Mouse (Mus musculus): ENCODE data around the gene 4930556J24Rik. TPM values are rescaled to one million over a fixed set of nuclear protein-coding genes. Genes with fewer than 3 reads are reported as not detected.

Gene 4930556J24Rik
- total RNA-seq, 1 experiment = 0.76 TPM

GRCm38 (mm10) chr11:3900296-3900695, 76.3 kb downstream of the 4930556J24Rik start:
- TF ChIP-seq CHD2 (IDR thresholded peaks at IDR 0.05; ENCODE audit: low read depth, low read length) = no peak
- TF ChIP-seq MAFK (IDR thresholded peaks at IDR 0.05; ENCODE audit: insufficient read depth, low read depth, low read length) = no peak
- no peak for TF ChIP-seq HCFC1 (IDR thresholded peaks at IDR 0.05; ENCODE audit: borderline replicate concordance, insufficient read depth, low read length)
- TF ChIP-seq ZC3H11A (IDR thresholded peaks at IDR 0.05; ENCODE audit: borderline replicate concordance, low read depth, low read length) = no peak
- TF ChIP-seq ZNF384 (IDR thresholded peaks at IDR 0.05; ENCODE audit: low read depth, low read length) = no peak
- no peak for DNase-seq (ENCODE audit: low read depth, low spot score)

GRCm38 (mm10) chr11:3895933-3896332, 80.6 kb downstream of the 4930556J24Rik start:
- Histone ChIP-seq H3K4me3 (ENCODE audit: insufficient read depth in 1 of 2, low read depth in 1 of 2, low read length in 2 of 2, poor library complexity in 1 of 2, severe bottlenecking in 1 of 2) (no peak overlapping the region), H3K9me3 (ENCODE audit: control insufficient read depth, insufficient read depth, low read depth, low read length) (no peaks in the 10 kb centered on the region), H3K9ac (ENCODE audit: insufficient read depth, low read depth, low read length, poor library complexity, severe bottlenecking) (no peak overlapping the region), H3K4me1 (ENCODE audit: control insufficient read depth in 2 of 2, insufficient read depth in 2 of 2, low read length in 2 of 2, poor library complexity in 1 of 2) (no peaks in the 10 kb centered on the region), H3K36me3 (ENCODE audit: control insufficient read depth, insufficient read depth, low read length, poor library complexity, severe bottlenecking) (peaks cover 3% of the 10 kb centered on the region; the same call in 1 of the 2 replicates), H3K27ac (ENCODE audit: insufficient read depth, low read depth, low read length, poor library complexity, severe bottlenecking) (no peak overlapping the region)
- no peak for DNase-seq (ENCODE audit: low read depth, low spot score)
- TF ChIP-seq CHD2 (IDR thresholded peaks at IDR 0.05; ENCODE audit: low read depth, low read length) (no peak), ZC3H11A (IDR thresholded peaks at IDR 0.05; ENCODE audit: borderline replicate concordance, low read depth, low read length) (no peak), ZNF384 (IDR thresholded peaks at IDR 0.05; ENCODE audit: low read depth, low read length) (no peak), HCFC1 (IDR thresholded peaks at IDR 0.05; ENCODE audit: borderline replicate concordance, insufficient read depth, low read length) (no peak), MAFK (IDR thresholded peaks at IDR 0.05; ENCODE audit: insufficient read depth, low read depth, low read length) (no peak)
- in situ Hi-C loops (cut with MboI; ENCODE audit: low sequenced_read_pairs in 2 of 2, unreplicated experiment in 2 of 2) = no loop called here

More at GRCm38 (mm10) chr11:3900296-3900695, 76.3 kb downstream of the 4930556J24Rik start:
- Histone ChIP-seq H3K4me3 (ENCODE audit: insufficient read depth in 1 of 2, low read depth in 1 of 2, low read length in 2 of 2, poor library complexity in 1 of 2, severe bottlenecking in 1 of 2) (no peak overlapping the region), H3K36me3 (ENCODE audit: control insufficient read depth, insufficient read depth, low read length, poor library complexity, severe bottlenecking) (peaks cover 3% of the 10 kb centered on the region; the same call in 1 of the 2 replicates), H3K9me3 (ENCODE audit: control insufficient read depth, insufficient read depth, low read depth, low read length) (no peaks in the 10 kb centered on the region), H3K9ac (ENCODE audit: insufficient read depth, low read depth, low read length, poor library complexity, severe bottlenecking) (no peak overlapping the region), H3K4me1 (ENCODE audit: control insufficient read depth in 2 of 2, insufficient read depth in 2 of 2, low read length in 2 of 2, poor library complexity in 1 of 2) (peaks cover 0 to 5% of the 10 kb centered on the region in 2 experiments; a peak in 2 of 4 replicates), H3K27ac (ENCODE audit: insufficient read depth, low read depth, low read length, poor library complexity, severe bottlenecking) (no peak overlapping the region)
- in situ Hi-C loops (cut with MboI; ENCODE audit: low sequenced_read_pairs in 2 of 2, unreplicated experiment in 2 of 2) = no loop called here

GRCm38 (mm10) chr11:3895458-3895857, 81.1 kb downstream of the 4930556J24Rik start:
- H3K9ac ChIP-seq (ENCODE audit: insufficient read depth, low read depth, low read length, poor library complexity, severe bottlenecking) = peak overlapping the region; percentile 57
- in situ Hi-C loops (cut with MboI; ENCODE audit: low sequenced_read_pairs in 2 of 2, unreplicated experiment in 2 of 2) = no loop called here
- H3K36me3 ChIP-seq (ENCODE audit: control insufficient read depth, insufficient read depth, low read length, poor library complexity, severe bottlenecking) = peaks cover 3% of the 10 kb centered on the region; the same call in 1 of the 2 replicates
- no peak for DNase-seq (ENCODE audit: low read depth, low spot score)
- TF ChIP-seq MAFK (IDR thresholded peaks at IDR 0.05; ENCODE audit: insufficient read depth, low read depth, low read length) = no peak
- no peak for TF ChIP-seq CHD2 (IDR thresholded peaks at IDR 0.05; ENCODE audit: low read depth, low read length)
- TF ChIP-seq ZC3H11A (IDR thresholded peaks at IDR 0.05; ENCODE audit: borderline replicate concordance, low read depth, low read length) = no peak
- no peak for TF ChIP-seq HCFC1 (IDR thresholded peaks at IDR 0.05; ENCODE audit: borderline replicate concordance, insufficient read depth, low read length)
- no peak for TF ChIP-seq ZNF384 (IDR thresholded peaks at IDR 0.05; ENCODE audit: low read depth, low read length)
- H3K4me1 ChIP-seq (ENCODE audit: control insufficient read depth in 2 of 2, insufficient read depth in 2 of 2, low read length in 2 of 2, poor library complexity in 1 of 2) = no peaks in the 10 kb centered on the region
- H3K9me3 ChIP-seq (ENCODE audit: control insufficient read depth, insufficient read depth, low read depth, low read length) = no peaks in the 10 kb centered on the region
- no peak overlapping the region for H3K27ac ChIP-seq (ENCODE audit: insufficient read depth, low read depth, low read length, poor library complexity, severe bottlenecking)
- H3K4me3 ChIP-seq (ENCODE audit: insufficient read depth in 1 of 2, low read depth in 1 of 2, low read length in 2 of 2, poor library complexity in 1 of 2, severe bottlenecking in 1 of 2) = peak overlapping the region; percentile 66 to 79

- no peak for TF ChIP-seq ZNF384 (IDR thresholded peaks at IDR 0.05; ENCODE audit: low read depth, low read length)
- TF ChIP-seq CHD2 (IDR thresholded peaks at IDR 0.05; ENCODE audit: low read depth, low read length) = no peak
- no peak for TF ChIP-seq ZC3H11A (IDR thresholded peaks at IDR 0.05; ENCODE audit: borderline replicate concordance, low read depth, low read length)
- no peak; the same call in 1 of the 2 replicates for TF ChIP-seq HCFC1 (IDR thresholded peaks at IDR 0.05; ENCODE audit: borderline replicate concordance, insufficient read depth, low read length)
- TF ChIP-seq MAFK (IDR thresholded peaks at IDR 0.05; ENCODE audit: insufficient read depth, low read depth, low read length) = no peak
- H3K9ac ChIP-seq (ENCODE audit: insufficient read depth, low read depth, low read length, poor library complexity, severe bottlenecking) = peak within 1 kb of the TSS; percentile 63
- no peaks in the 10 kb centered on the region for H3K9me3 ChIP-seq (ENCODE audit: control insufficient read depth, insufficient read depth, low read depth, low read length)
- peak; percentile 97 for DNase-seq (ENCODE audit: low read depth, low spot score)
- in situ Hi-C loops (cut with MboI; ENCODE audit: low sequenced_read_pairs in 2 of 2, unreplicated experiment in 2 of 2) = no loop called here
- H3K4me3 ChIP-seq (ENCODE audit: insufficient read depth in 1 of 2, low read depth in 1 of 2, low read length in 2 of 2, poor library complexity in 1 of 2, severe bottlenecking in 1 of 2) = peak within 1 kb of the TSS; percentile 66 to 79
- peak within 1 kb of the TSS; percentile 54; the same call in 1 of the 2 replicates for H3K27ac ChIP-seq (ENCODE audit: insufficient read depth, low read depth, low read length, poor library complexity, severe bottlenecking)
- H3K36me3 ChIP-seq (ENCODE audit: control insufficient read depth, insufficient read depth, low read length, poor library complexity, severe bottlenecking) = peaks cover 3% of the 10 kb centered on the region; the same call in 1 of the 2 replicates
- H3K4me1 ChIP-seq (ENCODE audit: control insufficient read depth in 2 of 2, insufficient read depth in 2 of 2, low read length in 2 of 2, poor library complexity in 1 of 2) = no peaks in the 10 kb centered on the region
Observed at GRCm38 (mm10) chr11:3894406-3895281, 81.9 kb downstream of the 4930556J24Rik start, which contains the start of the genes 4921536K21Rik and Dusp18. 4921536K21Rik (minus strand) TSS chr11:3895098. Dusp18 (plus strand) TSS chr11:3895240.

All from ES-E14 (cell line).